Mouse (Mus musculus) liver, embryonic 13.5 days (tissue): ENCODE results near the gene Myh9. TPM values are rescaled to one million over a fixed set of nuclear protein-coding genes. Genes with fewer than 3 reads are reported as not detected.

ENCODE experiments used
- ATAC-seq: fragments of 200-750 bp; cut with Nextera tagmentation; 2 replicates; pipeline ENCODE4 v1.8.0; 2017; ENCODE audit warnings: low read depth, mild to moderate bottlenecking, moderate number of reproducible peaks, moderate library complexity
- DNase-seq: peaks from one replicate; pipeline ENCODE4 v3.0.0; 2022
- H3K27ac ChIP-seq: fragments of 300-500 bp; sonication (generic); 2 replicates; pipeline ENCODE4 v1.5.1; 2015; ENCODE audit warnings: moderate library complexity, mild to moderate bottlenecking, inconsistent platforms
- H3K27me3 ChIP-seq: fragments of 300-500 bp; sonication (generic); 2 replicates; pipeline ENCODE4 v1.6.1; 2015; ENCODE audit warnings: mild to moderate bottlenecking, inconsistent platforms
- H3K36me3 ChIP-seq: fragments of 300-500 bp; sonication (generic); 2 replicates; pipeline ENCODE4 v1.6.1; 2015; ENCODE audit warnings: mild to moderate bottlenecking, inconsistent platforms
- H3K4me1 ChIP-seq: fragments of 300-500 bp; sonication (generic); replicated peaks from 2 replicates; pipeline ENCODE4 v1.6.1; 2015; ENCODE audit warnings: inconsistent platforms
- H3K4me2 ChIP-seq: fragments of 300-500 bp; sonication (generic); 2 replicates; pipeline ENCODE4 v1.6.1; 2015; ENCODE audit warnings: inconsistent platforms, mild to moderate bottlenecking, moderate library complexity
- H3K4me3 ChIP-seq: fragments of 300-500 bp; sonication (generic); replicated peaks from 2 replicates; pipeline ENCODE4 v1.5.1; 2015; ENCODE audit warnings: mild to moderate bottlenecking, inconsistent platforms
- H3K9ac ChIP-seq: fragments of 300-500 bp; sonication (generic); 2 replicates; pipeline ENCODE4 v1.6.1; 2015; ENCODE audit warnings: mild to moderate bottlenecking, inconsistent platforms
- H3K9me3 ChIP-seq: fragments of 300-500 bp; sonication (generic); replicated peaks from 2 replicates; pipeline ENCODE4 v1.6.1; 2016; ENCODE audit warnings: inconsistent platforms
- WGBS: fragments of 180-500 bp; shearing (Covaris S2); methylation state at CpG from one replicate; pipeline ENCODE4 v1.1.7; 2015; ENCODE audit not compliant: insufficient replicate concordance; 5-methylcytosine and 5-hydroxymethylcytosine counted together
- polyA plus RNA-seq: library from polyadenylated mRNA; unstranded; fragments of >200 nt; fragmentation: Nextera tagmentation; extraction: Ambion mirVana; gene quantifications from 2 replicates; pipeline ENCODE4 v1.2.1, GENCODE M21; 2015

Gene Myh9
- polyA plus RNA-seq = 18.3 and 22.2 TPM in 2 replicates

DNA sequence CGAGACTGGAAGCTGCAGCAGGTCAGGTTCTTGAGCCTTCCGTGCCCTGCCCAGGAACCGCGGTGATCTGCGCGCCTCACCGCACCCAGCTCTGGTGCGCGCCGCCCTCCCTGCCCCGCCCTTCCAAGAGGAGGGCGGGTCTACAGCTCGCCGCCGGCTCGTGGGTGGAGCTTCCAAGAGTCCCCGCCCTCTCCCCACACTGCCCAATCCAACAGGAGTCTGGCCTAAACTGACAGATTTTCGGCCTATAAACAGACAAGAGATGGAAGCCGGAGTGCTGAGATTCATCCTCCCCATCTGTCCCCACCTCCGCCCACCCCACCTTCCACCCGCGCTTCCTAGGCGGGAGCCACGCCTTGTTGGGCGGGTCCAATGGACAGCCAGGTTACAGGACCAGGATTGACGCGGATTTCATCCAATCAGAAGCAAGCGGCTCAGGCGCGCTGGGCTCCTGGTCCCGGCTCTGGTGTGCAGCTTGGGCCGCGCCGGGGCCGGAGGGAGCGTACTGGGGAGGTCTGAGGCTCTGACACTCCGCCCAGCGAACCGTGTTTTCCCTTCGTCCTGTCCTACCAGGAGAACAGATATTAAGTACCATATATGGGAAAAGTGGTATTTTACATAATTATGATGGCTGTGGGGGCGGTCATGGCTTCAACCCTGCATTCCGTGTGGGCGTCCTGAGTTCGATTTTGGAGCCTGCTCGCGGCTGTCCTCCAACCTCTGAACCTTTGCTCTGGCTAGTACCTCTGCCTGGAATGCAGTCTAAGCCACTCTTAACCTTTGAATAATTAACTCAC lies at the start of gene Myh9:
Myh9 (minus strand) TSS at position 129 of the 797 bp plus-strand sequence.
- Histone ChIP-seq H3K9ac (peak within 1 kb of the TSS; percentile 96), H3K9me3 (no peaks in the 10 kb centered on the region), H3K27ac (peak within 1 kb of the TSS; percentile 92), H3K4me3 (peak within 1 kb of the TSS; percentile 96), H3K27me3 (no peaks in the 10 kb centered on the region), H3K36me3 (no peaks in the 10 kb centered on the region), H3K4me2 (peak within 1 kb of the TSS; percentile 99), H3K4me1 (peaks cover 50% of the 10 kb centered on the region)
- ATAC-seq = peak; percentile 92
- WGBS = under 1% methylated on average over 46 of the region's 46 CpGs
- peak; percentile 98 for DNase-seq

DNA sequence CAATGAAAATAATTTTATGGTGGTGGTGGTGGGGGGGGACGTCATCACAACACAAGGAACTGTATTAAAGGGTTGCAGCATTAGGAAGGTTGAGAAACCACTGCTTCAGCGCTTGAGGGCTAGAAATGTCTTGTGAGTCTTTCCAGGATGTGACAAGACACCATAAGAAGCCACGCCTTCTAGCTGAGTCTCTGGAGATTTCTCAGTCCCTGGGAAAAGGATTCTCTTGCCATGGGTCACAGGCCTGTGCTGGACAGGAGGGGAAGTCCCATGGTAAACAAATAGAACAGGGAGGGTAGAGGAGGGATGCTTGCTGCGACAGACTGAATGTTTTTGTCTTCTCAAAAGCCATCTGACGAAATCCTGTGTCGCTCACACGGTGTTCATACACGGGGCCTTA lies 49.8 kb upstream of the Myh9 start:
- ATAC-seq (no peak), DNase-seq (no peak)
- Histone ChIP-seq H3K9ac (no peak overlapping the region), H3K9me3 (no peaks in the 10 kb centered on the region), H3K36me3 (no peaks in the 10 kb centered on the region), H3K4me3 (no peak overlapping the region), H3K27me3 (0 out of 2 replicates have a peak, but pooled peaks cover 2% of the 10 kb centered on the region), H3K4me1 (0 out of 2 replicates have a peak, but pooled peaks cover 24% of the 10 kb centered on the region), H3K4me2 (no peak overlapping the region), H3K27ac (no peak overlapping the region)
- 69% methylated on average over 8 of the region's 8 CpGs for WGBS

DNA sequence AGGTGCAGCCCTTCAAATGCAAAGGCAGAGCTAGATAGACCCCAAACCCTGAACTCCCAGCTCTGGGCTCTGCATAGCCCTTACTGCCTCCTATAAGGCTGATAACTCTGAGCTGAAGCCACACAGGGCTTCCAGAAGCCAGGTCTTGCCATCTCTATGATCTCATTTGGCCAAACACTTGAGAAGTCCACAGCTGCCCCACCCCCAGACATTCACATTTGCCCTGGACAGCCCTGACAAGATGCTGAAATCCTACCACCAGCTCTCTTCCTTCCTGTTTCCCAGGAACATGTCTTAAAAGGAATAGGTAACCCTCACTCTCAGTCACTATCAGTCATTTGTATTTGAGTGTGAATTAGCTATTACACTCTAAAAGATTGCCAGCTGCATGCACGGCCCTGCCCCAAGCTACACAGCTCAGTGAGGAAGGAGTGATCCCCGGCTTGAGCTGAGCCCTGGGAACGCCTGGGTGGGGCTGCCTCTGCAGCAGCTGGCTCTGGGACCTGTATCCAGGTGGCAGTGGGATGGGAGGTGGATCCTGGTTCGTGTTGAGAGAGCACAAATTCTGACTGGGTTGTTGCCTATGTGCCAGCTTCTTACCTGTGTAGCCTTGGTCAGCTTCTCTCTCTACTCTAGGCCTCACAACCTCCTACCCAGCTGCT lies 47.9 kb upstream of the Myh9 start:
- ATAC-seq = no peak
- H3K4me1 ChIP-seq = peaks cover 38% of the 10 kb centered on the region
- 0 out of 2 replicates have a peak, but pooled peaks cover 2% of the 10 kb centered on the region for H3K27me3 ChIP-seq
- no peak overlapping the region for H3K4me3 ChIP-seq
- no peak overlapping the region for H3K27ac ChIP-seq
- no peaks in the 10 kb centered on the region for H3K9me3 ChIP-seq
- DNase-seq = no peak
- no peak overlapping the region for H3K4me2 ChIP-seq
- 54% methylated on average over 4 of the region's 4 CpGs for WGBS
- H3K36me3 ChIP-seq = no peaks in the 10 kb centered on the region
- no peak overlapping the region for H3K9ac ChIP-seq

DNA sequence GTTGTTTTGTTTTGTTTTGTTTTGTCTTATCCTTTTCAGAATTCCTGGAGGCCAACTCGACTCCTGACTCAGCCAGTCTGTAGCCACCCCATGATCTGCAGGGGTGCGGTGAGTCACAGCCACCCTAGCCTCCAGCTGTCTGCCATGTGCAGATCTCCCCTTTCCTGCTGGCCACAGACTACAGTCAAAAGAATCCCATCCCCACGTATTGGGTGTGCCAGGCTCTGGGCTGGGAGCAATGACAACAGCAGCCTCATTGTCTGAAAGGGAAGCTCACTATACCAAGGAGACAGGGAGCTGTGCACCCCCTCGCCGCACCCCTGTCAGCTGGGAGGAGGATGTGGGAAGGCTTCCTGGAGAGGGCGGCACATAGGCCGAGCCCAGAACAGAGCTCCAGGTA lies 46.3 kb upstream of the Myh9 start:
- no peak overlapping the region for H3K4me2 ChIP-seq
- H3K27ac ChIP-seq = no peak overlapping the region
- peaks cover 2% of the 10 kb centered on the region; the same call in 1 of the 2 replicates for H3K27me3 ChIP-seq
- no peak overlapping the region for H3K9ac ChIP-seq
- no peaks in the 10 kb centered on the region for H3K9me3 ChIP-seq
- ATAC-seq = no peak
- no peak overlapping the region for H3K4me3 ChIP-seq
- H3K36me3 ChIP-seq = no peaks in the 10 kb centered on the region
- WGBS = 41% methylated on average over 7 of the region's 7 CpGs
- no peak for DNase-seq
- H3K4me1 ChIP-seq = peaks cover 41% of the 10 kb centered on the region

DNA sequence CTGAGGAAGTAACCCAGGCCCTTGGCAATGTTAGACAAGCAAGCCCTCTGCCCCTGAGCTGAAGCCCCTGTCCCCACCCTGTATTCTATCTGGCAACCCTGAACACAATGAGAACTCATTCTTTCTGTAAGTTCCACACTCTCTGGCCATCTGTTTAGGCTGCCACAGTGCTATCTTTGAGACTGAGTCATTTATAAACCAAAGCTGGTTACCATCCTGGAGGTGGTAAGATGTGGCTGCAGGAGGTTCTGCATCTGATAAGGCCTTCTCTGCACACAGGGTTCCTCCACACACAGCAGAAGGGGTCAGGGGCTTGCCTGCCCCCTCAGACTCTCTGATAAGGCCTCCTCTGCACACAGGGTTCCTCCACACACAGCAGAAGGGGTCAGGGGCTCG lies 45.1 kb upstream of the Myh9 start:
- Histone ChIP-seq H3K9me3 (no peaks in the 10 kb centered on the region), H3K36me3 (no peaks in the 10 kb centered on the region), H3K27ac (no peak overlapping the region), H3K9ac (no peak overlapping the region), H3K4me3 (no peak overlapping the region), H3K4me1 (peaks cover 51% of the 10 kb centered on the region), H3K27me3 (peaks cover 2% of the 10 kb centered on the region; the same call in 1 of the 2 replicates), H3K4me2 (no peak overlapping the region)
- DNase-seq (no peak), ATAC-seq (no peak)
- 17% methylated on average over 1 of the region's 1 CpGs for WGBS

- no peak overlapping the region for H3K27ac ChIP-seq
- no peaks in the 10 kb centered on the region for H3K9me3 ChIP-seq
- DNase-seq = no peak
- no peak overlapping the region for H3K9ac ChIP-seq
- peaks cover 2% of the 10 kb centered on the region; the same call in 1 of the 2 replicates for H3K27me3 ChIP-seq
- H3K4me2 ChIP-seq = no peak overlapping the region
- 65% methylated on average over 5 of the region's 5 CpGs for WGBS
- no peak overlapping the region for H3K4me3 ChIP-seq
- H3K36me3 ChIP-seq = no peaks in the 10 kb centered on the region
- no peak for ATAC-seq
- peaks cover 53% of the 10 kb centered on the region for H3K4me1 ChIP-seq
Observed at GRCm38 (mm10) chr15:77886369-77887092, 44.6 kb upstream of the Myh9 start.

DNA sequence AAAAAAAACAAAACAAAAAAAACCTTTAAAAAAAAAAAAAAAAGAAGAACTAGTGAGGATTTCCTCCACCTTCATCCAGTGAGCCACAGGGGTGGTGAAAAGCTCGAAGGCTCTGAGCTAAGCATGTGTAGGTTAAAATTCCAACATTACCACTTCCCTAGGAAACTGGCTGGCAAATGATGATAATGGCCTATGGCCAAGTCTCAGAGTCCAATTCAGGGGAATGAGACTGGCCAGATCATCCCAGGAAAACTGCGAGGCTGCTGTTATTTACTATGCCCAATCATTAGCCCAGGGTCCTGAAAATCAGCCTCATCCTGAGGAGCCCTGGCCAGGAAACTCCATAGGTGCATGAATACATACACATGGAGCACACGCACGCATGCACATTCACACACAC lies 44.0 kb upstream of the Myh9 start:
- H3K27ac ChIP-seq = no peak overlapping the region
- H3K4me3 ChIP-seq = no peak overlapping the region
- DNase-seq = no peak
- no peak for ATAC-seq
- H3K9ac ChIP-seq = no peak overlapping the region
- peaks cover 2% of the 10 kb centered on the region; the same call in 1 of the 2 replicates for H3K27me3 ChIP-seq
- 63% methylated on average over 4 of the region's 4 CpGs for WGBS
- no peak overlapping the region for H3K4me2 ChIP-seq
- no peaks in the 10 kb centered on the region for H3K36me3 ChIP-seq
- H3K9me3 ChIP-seq = no peaks in the 10 kb centered on the region
- H3K4me1 ChIP-seq = peaks cover 57% of the 10 kb centered on the region

DNA sequence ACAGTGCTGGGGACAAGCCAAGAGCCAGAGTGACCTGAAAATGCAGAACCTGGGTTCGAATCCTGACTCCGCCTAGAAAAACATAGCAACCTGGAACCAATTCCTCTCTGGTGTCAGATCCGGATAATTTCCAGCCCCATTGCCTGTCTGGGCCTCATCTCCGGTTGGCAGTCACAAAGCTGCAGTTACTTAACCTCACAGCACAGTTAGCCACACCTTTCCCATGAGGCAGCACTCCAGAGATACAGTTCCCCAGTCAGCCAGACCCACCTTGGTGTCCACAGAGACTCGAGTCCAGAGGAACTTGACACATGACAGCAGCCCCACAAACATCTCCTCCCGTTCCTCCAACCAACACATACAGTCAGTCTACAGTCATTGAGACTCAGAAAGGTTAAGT lies 43.2 kb upstream of the Myh9 start:
- DNase-seq = no peak
- Histone ChIP-seq H3K27ac (no peak overlapping the region), H3K9ac (no peak overlapping the region), H3K9me3 (no peaks in the 10 kb centered on the region), H3K4me1 (peaks cover 61% of the 10 kb centered on the region), H3K4me3 (no peak overlapping the region), H3K36me3 (no peaks in the 10 kb centered on the region), H3K27me3 (peaks cover 2% of the 10 kb centered on the region; the same call in 1 of the 2 replicates), H3K4me2 (no peak overlapping the region)
- ATAC-seq = no peak
- WGBS = 49% methylated on average over 6 of the region's 6 CpGs

DNA sequence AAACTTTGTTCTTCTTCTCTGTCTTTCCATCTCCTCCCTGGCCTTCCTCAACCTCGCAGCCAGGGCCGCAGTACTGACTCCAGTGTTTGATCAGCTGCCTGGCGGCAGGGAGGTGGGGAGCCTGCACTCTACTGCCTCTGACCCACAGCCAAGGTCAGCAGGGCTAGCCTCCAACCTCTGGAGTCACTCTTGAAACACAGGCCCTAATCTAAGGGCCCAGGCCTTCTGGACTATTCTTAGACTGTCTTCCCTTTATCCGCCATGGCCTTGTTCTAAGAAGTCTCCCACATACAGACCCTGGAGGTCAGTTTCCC lies 41.7 kb upstream of the Myh9 start:
- ATAC-seq = no peak

GRCm38 (mm10) chr15:77882797-77883696 lies 41.1 kb upstream of the Myh9 start:
- Histone ChIP-seq H3K9me3 (no peaks in the 10 kb centered on the region), H3K4me2 (peak overlapping the region; percentile 32; the same call in 1 of the 2 replicates), H3K4me3 (no peak overlapping the region), H3K4me1 (peaks cover 56% of the 10 kb centered on the region), H3K36me3 (no peaks in the 10 kb centered on the region), H3K9ac (peak overlapping the region; percentile 13; the same call in 1 of the 2 replicates), H3K27me3 (no peaks in the 10 kb centered on the region; the same call in 1 of the 2 replicates), H3K27ac (peak overlapping the region; percentile 61)
- 35% methylated on average over 16 of the region's 17 CpGs for WGBS
- ATAC-seq = no peak
- no peak for DNase-seq

More for the DNA sequence above, 41.7 kb upstream of the Myh9 start:
- Histone ChIP-seq H3K27ac (peak overlapping the region; percentile 50), H3K4me1 (peaks cover 58% of the 10 kb centered on the region), H3K9me3 (no peaks in the 10 kb centered on the region), H3K27me3 (peaks cover 2% of the 10 kb centered on the region; the same call in 1 of the 2 replicates), H3K9ac (no peak overlapping the region), H3K4me3 (no peak overlapping the region), H3K4me2 (no peak overlapping the region), H3K36me3 (no peaks in the 10 kb centered on the region)
- 70% methylated on average over 4 of the region's 4 CpGs for WGBS
- no peak for DNase-seq
